Mouse (Mus musculus) fat pad, adult 2 months (tissue): ENCODE results near the gene Rap1b.
A peak's percentile ranks its signal among the peaks of the same experiment; 100 is the strongest.

Source experiments
- DNase-seq: peaks from one replicate; pipeline ENCODE4 v3.0.0-alpha.2; 2011; ENCODE audit warnings: low read depth, low spot score; ENCODE audit errors: extremely low read depth

The Rap1b gene

DNA sequence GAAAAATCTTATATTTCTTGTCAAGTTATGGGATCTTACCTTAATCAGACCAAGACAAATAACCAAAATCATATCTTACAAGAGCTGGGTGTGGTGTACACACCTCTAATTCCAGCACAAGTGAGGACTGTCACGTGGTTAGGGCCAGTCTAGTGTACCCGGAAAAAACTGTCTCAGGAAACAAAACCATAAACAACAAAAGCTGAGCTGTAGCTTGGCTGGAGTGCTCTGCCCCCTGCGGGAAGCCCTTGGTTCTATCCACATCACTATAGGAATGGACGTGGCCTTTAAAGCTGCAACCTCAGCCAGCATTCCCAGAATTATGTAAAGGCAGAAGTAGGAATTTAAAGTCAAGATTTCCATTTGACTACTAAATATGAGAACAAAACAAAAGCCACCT, 21.7 kb downstream of the Rap1b start:
- no peak for DNase-seq

- no peak for DNase-seq
Observed at GRCm38 (mm10) chr10:117823321-117823720, 22.5 kb downstream of the Rap1b start.

DNA sequence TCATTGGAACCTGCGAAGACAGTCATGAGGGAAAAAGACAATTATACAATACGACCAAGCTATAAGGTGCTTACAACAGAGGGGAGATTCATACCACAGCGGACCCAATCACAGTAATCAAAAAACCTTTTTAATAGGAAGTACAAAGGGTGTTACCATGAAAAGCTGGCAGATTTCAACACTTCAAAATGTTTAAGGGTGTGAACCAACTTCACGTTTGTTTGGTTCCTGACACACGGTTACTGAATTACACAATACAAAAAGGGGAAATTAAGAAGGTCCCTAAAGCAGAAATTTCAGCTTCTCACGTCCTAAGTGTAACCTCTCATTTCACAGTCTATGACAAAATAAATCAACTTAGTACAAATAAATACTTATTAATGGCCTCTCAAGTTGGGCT, 27.2 kb downstream of the Rap1b start:
- no peak for DNase-seq

- peak; percentile 67 for DNase-seq
Observed at GRCm38 (mm10) chr10:117816721-117817120, 29.1 kb downstream of the Rap1b start.

GRCm38 (mm10) chr10:117812501-117812900, 33.3 kb downstream of the Rap1b start:
- DNase-seq: no peak

GRCm38 (mm10) chr10:117811555-117811954, 34.3 kb downstream of the Rap1b start:
- DNase-seq: no peak

DNA sequence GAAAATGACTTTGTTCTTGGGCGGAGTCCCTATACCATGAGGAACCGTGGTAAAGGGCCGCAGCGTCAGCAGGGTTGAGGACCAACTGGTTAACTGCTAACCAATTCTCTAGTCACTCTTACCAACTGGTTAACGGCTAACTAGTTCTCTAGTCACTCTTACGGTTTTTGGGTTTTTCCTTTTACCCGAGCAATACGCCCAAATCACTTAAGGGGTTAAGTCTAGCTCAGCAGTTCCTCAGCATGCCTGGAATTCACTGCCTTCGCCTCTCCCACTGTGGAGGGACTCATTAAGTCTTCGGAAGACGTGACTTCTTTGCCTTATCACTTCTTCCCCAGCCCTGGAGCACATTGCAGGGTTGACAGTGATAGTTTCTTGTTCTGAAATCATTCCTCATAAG, 35.3 kb downstream of the Rap1b start:
- no peak for DNase-seq

DNA sequence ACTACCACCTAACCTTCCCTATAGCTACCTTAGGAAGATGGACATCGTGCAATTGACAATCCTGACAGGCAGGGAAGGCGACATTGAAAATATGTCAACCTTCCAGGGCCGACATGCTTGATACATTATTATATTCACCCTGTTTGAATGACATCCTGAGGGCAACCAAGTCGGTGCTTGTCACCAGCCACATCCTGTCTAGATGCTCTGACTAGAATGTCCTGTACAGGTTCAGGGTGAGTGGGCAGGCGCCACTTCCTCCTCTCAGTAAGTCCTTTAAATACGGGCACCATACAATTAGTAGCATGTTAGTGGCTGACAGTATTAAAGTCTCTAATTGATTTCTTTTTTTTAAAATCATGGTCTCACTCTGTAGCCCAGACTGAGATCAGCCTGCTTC, 37.8 kb downstream of the Rap1b start:
- DNase-seq: no peak

GRCm38 (mm10) chr10:117805919-117806318, 39.9 kb downstream of the Rap1b start:
- DNase-seq: no peak

DNA sequence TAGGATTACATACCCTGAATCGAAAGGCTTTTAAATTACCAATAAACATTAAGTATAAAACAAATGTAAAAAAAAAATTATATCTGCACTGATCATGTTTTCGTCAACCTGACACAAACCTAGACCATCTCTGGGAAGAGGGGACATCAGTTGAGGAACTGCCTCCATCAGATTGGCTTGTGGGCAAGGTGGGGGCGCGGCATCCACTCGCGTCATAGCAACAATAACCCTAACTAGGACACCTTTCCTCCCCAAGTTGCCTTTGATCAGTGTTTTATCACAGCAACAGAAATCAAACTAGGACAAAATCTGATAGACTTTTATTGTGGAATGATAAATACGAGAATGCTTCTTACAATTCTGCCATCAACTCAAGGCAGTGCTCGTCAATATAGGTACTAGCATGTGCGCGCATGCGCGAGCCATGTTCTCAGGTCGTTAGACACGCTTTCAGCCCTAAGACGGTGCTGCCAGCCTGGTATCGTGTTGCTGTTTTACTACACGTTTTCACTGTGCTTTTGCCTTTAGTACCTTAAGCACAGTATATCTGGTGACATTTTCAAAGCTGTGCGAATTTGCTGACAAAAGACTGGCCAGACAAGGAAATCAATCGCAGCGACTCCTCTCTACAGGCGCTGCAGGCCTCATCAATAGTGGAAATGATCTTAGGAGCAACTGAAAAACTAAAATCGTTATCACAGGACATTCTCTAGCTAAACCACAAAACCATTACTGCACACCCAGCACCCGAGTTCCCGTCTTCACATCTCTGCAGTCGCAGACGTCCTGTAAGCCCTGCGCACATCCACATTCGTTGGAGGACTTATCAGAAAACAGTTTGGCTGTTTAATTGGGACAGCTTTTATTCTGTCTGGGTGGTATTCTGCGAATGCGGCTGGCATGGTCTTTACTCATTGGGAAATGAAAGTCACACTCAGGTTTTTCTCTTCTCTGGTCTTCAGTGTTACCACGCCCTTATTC, 41.7 kb downstream of the Rap1b start:
- DNase-seq: no peak

GRCm38 (mm10) chr10:117801886-117802285, 43.9 kb downstream of the Rap1b start:
- no peak for DNase-seq

DNA sequence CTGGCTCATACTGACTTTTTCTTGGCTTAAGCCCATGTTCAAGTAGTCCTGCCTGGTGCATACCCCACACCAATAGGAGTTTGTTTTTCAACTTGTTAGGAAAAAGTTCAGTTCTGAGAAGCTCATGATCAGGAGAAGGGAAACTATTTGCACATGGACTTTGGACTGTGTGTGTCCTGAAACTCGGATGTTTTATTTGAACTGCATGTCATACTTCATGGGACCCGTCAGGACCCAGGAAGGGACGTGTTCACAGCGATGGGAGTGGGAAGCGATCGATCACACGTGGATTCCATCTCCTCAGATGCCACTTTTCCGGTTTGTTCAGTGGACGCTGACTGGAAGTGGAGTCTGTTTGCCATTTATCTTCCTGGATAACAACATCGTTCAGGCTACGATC, 46.0 kb downstream of the Rap1b start:
- no peak for DNase-seq

DNA sequence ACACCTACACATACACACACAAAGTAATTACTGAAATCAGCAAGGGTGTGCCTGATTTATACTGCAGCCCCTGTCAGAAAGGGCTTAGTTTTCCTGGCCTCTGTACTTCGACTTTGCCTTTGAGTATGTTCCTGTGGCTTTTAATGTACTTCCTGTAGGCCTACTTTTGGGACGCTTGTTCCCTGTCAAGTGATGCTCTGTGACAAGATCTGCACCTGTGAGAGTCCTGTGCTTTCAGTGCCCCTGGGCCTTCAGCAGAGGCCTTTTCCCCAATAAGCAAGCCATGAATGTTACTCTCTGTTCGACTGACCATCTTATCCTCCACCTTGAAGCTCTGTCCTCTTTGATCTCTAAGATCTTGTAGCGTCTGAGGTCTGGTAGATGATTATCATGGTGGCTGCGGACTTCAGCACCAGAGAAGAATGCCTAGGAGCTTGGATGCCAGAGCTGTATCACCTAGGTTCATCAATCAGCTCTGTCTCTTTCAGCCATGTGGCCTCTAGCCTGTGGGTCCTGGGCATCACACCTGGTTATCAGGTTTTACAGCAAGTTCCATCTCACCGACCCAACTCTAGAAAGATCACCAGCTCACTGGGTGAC, 47.3 kb downstream of the Rap1b start:
- no peak for DNase-seq

- no peak for DNase-seq
Observed at GRCm38 (mm10) chr10:117797684-117798083, 48.2 kb downstream of the Rap1b start.

GRCm38 (mm10) chr10:117797106-117797505, 48.7 kb downstream of the Rap1b start:
- DNase-seq: no peak

DNA sequence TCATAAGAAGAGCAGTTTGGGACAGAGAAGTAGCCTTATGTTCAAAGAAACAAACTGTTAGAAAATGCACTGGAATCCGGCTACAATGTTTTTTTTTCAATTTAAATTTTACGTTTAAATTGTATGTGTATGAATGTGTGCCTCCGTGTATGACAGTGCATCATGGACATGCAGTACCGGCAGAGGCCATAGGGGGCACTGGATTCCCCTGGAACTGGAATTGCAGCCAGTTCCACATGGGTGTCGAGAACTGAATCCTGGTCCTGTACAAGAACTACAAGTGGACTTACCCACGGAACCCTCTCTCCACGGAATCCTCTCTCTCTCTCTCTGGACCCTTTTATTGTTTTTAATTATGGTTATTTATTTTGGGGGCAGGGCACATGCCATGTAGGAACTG, 49.7 kb downstream of the Rap1b start:
- DNase-seq: no peak

DNA sequence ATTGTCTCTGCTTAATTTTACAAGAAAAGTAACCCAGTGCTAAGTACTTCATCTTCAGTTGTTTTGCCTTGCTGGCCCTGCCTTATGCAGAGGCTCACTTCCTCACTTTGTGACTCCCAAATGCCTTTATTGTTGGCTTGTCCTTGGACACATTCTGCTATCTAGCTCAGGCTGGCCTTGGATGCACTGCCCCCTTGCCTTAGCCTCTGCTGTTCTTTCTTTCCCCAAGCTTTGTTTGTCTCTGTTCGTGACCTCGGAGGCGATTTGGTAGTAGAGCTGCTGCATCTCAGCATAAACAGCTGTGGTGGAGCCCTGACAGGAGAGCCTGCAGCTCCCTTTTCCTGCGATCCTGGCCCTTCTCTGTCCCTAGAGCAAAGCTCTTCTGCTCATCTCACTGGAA, 50.6 kb downstream of the Rap1b start:
- no peak for DNase-seq

DNA sequence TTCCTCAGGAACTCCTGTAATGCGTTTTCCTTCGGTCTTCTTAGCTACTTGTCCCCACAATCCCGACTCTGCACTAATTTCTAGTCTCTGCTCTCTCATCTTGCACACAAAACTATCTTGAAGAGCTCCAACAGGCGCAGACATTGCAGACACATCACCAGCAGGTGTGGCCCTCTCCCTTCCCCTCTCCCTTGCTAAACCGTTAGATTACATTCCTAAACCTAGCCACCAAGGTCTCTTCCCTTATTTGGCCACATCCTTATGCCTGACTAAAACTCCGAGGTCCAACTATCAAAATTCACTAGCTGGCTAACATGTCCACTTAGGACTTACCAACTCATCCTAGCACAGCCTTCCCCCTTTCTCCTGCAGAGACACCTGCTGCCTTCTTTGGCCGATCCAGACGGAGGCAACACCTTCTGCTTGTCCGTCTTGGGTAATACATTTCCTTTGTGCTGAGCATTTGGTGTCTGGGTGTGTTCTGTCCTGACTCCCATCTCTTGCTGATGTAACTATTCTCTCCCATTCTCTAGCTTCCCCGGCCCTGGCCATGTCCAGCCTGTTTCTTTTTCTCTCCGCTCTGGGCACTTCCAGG, 52.3 kb downstream of the Rap1b start:
- no peak for DNase-seq

GRCm38 (mm10) chr10:117792141-117793091, 53.4 kb downstream of the Rap1b start, which contains the start of gene Nup107:
TSS of gene Nup107 (minus strand) at chr10:117792705.
- peak; percentile 68 for DNase-seq

DNA sequence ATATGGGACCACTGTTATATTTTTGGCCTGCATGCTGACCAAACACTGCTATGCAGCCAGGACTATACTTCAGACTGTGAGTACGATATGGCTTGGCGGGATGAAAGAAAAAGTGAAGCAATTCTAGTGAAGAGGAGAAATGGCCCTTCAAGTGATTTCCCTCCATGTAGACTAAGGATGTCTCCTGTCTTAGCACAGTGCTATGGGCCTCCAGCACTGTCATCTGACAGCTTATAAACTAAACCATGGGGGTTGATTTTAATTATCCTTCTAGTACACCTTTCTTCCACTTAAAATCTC, 54.7 kb downstream of the Rap1b start:
- no peak for DNase-seq
